Mouse (Mus musculus): ENCODE measurements around the gene Tmem177. TPM values are rescaled to one million over a fixed set of nuclear protein-coding genes. Genes with fewer than 3 reads are reported as not detected.
A peak's percentile ranks its signal among the peaks of the same experiment; 100 is the strongest.

Tmem177 gene
- 1 to 10 TPM; 6.2 to 6.6 TPM for total RNA-seq (2021)

- peak; percentile 79 to 89 for DNase-seq (ENCODE audit: extremely low spot score in 1 of 2, low spot score in 1 of 2)
Measured at GRCm38 (mm10) chr1:119912953-119913814, at the start of gene Tmem177. Gene Tmem177 (minus strand): TSS chr1:119913208.

GRCm38 (mm10) chr1:119959920-119960319 lies 46.9 kb upstream of the Tmem177 start:
- no peak for DNase-seq (ENCODE audit: extremely low spot score in 1 of 2, low spot score in 1 of 2)

- DNase-seq (ENCODE audit: extremely low spot score in 1 of 2, low spot score in 1 of 2): no peak
Measured at GRCm38 (mm10) chr1:119959464-119959863, 46.5 kb upstream of the Tmem177 start.

GRCm38 (mm10) chr1:119957716-119958222 lies 44.8 kb upstream of the Tmem177 start:
- DNase-seq (ENCODE audit: extremely low spot score in 1 of 2, low spot score in 1 of 2): no peak

- DNase-seq (ENCODE audit: extremely low spot score in 1 of 2, low spot score in 1 of 2): no peak
Measured at GRCm38 (mm10) chr1:119954680-119955079, 41.7 kb upstream of the Tmem177 start.

- DNase-seq (ENCODE audit: extremely low spot score in 1 of 2, low spot score in 1 of 2): no peak
Measured at GRCm38 (mm10) chr1:119953456-119953855, 40.4 kb upstream of the Tmem177 start.

- DNase-seq (ENCODE audit: extremely low spot score in 1 of 2, low spot score in 1 of 2): no peak
Measured at GRCm38 (mm10) chr1:119950086-119950485, 37.1 kb upstream of the Tmem177 start.

GRCm38 (mm10) chr1:119936861-119937260 lies 23.9 kb upstream of the Tmem177 start:
- no peak for DNase-seq (ENCODE audit: extremely low spot score in 1 of 2, low spot score in 1 of 2)

- DNase-seq (ENCODE audit: extremely low spot score in 1 of 2, low spot score in 1 of 2): no peak
Measured at GRCm38 (mm10) chr1:119931421-119932150, 18.6 kb upstream of the Tmem177 start.

- DNase-seq (ENCODE audit: extremely low spot score in 1 of 2, low spot score in 1 of 2): no peak
Measured at GRCm38 (mm10) chr1:119929715-119930114, 16.7 kb upstream of the Tmem177 start.

GRCm38 (mm10) chr1:119919299-119919698 lies 6.3 kb upstream of the Tmem177 start:
- peak in 1 of 2 experiments; percentile 47 for DNase-seq (ENCODE audit: extremely low spot score in 1 of 2, low spot score in 1 of 2)

- DNase-seq (ENCODE audit: extremely low spot score in 1 of 2, low spot score in 1 of 2): no peak
Measured at GRCm38 (mm10) chr1:119916823-119917371, 3.9 kb upstream of the Tmem177 start.

GRCm38 (mm10) chr1:119907206-119907748 lies 5.7 kb downstream of the Tmem177 start:
- no peak for DNase-seq (ENCODE audit: extremely low spot score in 1 of 2, low spot score in 1 of 2)

GRCm38 (mm10) chr1:119903231-119903620 lies 9.8 kb downstream of the Tmem177 start:
- DNase-seq (ENCODE audit: extremely low spot score in 1 of 2, low spot score in 1 of 2): no peak

- DNase-seq (ENCODE audit: extremely low spot score in 1 of 2, low spot score in 1 of 2): no peak
Measured at GRCm38 (mm10) chr1:119902551-119903230, 10.3 kb downstream of the Tmem177 start.

- peak in 1 of 2 experiments; percentile 43 for DNase-seq (ENCODE audit: extremely low spot score in 1 of 2, low spot score in 1 of 2)
Measured at GRCm38 (mm10) chr1:119899195-119900123, 13.5 kb downstream of the Tmem177 start.

- peak in 1 of 2 experiments; percentile 60 for DNase-seq (ENCODE audit: extremely low spot score in 1 of 2, low spot score in 1 of 2)
Measured at GRCm38 (mm10) chr1:119894936-119895335, 18.1 kb downstream of the Tmem177 start.

GRCm38 (mm10) chr1:119893600-119893999 lies 19.4 kb downstream of the Tmem177 start:
- no peak for DNase-seq (ENCODE audit: extremely low spot score in 1 of 2, low spot score in 1 of 2)

GRCm38 (mm10) chr1:119892933-119893332 lies 20.1 kb downstream of the Tmem177 start:
- DNase-seq (ENCODE audit: extremely low spot score in 1 of 2, low spot score in 1 of 2): no peak

Data from layer of hippocampus, postnatal 25 days (tissue).